Mouse (Mus musculus) liver, adult 10 weeks (tissue): ENCODE results near the gene Icmt. TPM values are rescaled to one million over a fixed set of nuclear protein-coding genes. Genes with fewer than 3 reads are reported as not detected.

Experiments
- polyA plus RNA-seq: library from polyadenylated mRNA; stranded (reverse); fragments of 350-450 nt; fragmentation: Illumina TruSeq; extraction: RNeasy Lipid Tissue Mini Kit (QIAGEN cat#74804); gene quantifications from one replicate; pipeline ENCODE4 v1.2.3, GENCODE M21; 2014; ENCODE audit warnings: low read depth, low replicate concordance

The Icmt gene
- 5.8 TPM for polyA plus RNA-seq

GRCm38 (mm10) chr4:152296874-152297861 lies at the start of gene Icmt:
Gene Icmt (plus strand): TSS chr4:152297227.

DNA sequence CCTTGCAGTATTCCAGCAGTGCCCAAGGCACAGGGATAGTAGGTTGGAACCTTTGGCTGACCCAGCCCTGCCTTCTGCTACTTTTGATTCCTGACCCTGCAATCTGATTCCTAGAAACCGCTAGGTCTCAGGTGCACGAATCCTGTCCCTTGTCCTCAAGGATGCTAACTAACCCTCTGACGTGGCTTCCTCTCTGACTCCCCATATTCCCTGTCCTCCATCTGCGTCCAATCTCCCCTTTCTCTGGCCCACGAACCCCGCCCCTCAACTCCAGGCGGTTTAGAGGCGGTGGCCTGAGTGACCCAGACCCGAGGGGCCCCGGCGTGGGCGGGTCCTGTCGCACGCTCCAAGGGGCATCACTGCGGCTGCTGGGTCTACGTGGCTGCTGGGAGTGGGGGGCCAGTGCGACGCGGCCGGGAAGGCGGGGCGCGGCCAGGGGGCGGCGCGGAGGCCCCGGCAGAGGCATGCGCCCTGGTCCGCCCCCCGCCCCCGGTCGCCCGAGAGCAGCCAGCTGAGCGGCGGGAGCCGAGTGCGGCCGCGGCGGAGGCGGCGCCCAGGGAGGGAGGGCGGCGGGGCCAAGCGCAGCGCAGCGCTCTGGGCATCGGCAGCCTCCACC lies 23.3 kb upstream of the Icmt start, which contains the start of gene Gpr153:
Gene Gpr153, plus strand, starts transcription at position 612 of the 616 bp plus-strand sequence.

GRCm38 (mm10) chr4:152291562-152291961 lies 5.5 kb upstream of the Icmt start, which contains the start of gene Hes3:
Gene Hes3 (minus strand): TSS chr4:152291662.

GRCm38 (mm10) chr4:152318517-152319234 lies 21.6 kb downstream of the Icmt start, which contains the start of gene Rnf207:
Gene Rnf207 (minus strand): TSS chr4:152318993.

DNA sequence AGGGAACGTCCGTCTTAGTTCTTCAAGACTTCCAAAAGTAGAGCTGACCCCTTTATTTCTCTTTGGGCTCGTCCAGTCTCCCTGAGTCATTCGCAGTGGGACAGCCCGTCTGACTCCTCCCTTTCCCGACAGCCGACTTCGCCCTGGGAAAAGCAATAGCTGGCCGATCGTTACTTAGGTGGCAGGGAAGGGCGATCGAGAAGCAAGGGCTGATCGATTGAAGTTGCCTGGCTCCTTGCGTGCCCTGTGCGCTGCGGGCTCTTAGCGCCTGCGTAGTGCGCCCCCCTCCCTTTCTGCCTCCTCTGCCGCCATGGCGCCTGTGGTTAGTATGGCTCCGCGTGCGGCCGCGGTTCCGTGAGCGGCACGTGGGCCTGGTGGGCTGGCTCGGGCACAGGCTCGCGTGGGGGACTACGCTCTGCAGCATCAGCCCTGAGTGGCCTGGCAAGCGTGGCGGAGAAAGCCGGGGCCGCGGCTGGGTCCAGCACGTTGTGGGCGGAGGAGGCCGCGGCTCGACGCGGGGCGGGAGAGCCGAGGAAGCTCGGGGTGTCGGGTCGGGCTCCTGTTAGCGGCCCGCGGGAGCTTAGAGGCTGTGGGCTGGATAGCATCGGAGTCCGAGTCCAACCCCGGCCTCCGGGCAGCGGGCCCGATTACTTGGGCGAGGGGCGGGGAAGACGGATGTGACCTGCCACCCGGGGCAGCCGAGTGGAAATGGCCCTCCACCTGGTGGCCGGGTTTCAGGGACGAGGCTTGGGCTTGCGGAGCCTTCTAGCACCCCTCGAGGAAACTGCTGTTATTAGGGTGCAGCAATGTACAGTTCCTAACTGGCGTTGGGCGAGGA lies 28.8 kb downstream of the Icmt start, which contains the start of gene Rpl22:
Gene Rpl22, plus strand, starts transcription at position 169 of the 838 bp plus-strand sequence.

DNA sequence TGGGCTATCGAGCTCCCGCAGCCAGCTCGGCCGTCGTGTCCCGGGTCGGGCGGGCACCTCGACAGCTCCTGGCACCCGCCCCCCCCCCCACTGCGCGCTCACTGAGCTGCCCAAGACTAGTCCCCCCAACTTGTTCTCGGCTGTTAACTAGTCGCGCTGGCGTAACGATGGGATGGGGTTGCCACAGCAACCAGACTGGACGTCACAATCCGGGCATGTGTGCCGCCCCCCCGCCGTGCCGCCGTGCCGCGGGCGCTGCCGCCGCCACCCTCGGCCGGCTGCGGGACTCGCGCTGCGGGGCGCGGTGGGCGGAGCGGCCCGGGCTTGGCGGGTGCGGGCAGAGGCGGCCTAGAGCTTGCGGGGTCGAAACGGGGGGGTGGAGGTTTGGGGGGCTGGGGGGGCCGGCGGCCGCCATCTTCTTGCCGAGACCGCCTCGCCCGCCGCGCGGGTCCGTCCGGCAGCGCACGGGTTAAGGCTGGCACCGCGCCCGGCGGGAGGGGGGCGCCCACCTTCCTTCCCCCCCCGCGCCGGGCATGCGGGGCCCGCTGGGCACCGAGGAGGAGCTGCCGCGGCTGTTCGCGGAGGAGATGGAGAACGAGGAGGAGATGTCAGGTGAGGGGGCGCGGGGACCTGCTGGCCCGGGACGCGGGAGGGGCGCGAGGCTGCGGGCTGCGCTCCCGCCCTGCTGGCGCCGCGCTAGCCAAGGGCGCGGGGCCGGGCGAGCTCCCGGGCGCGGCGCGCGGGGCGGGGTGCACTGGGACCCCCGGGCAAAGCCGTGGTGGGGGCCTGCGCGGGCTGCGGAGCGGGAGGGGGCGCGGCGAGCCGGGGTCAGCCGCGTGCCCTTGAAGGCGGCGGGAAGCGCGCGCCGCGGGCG lies 41.6 kb downstream of the Icmt start, which contains the start of gene Chd5:
Gene Chd5, plus strand, starts transcription at position 233 of the 874 bp plus-strand sequence.

Other genes starting within 250 kb of the Icmt start
- gene Plekhg5, start 224.7 kb upstream of the Icmt start, polyA plus RNA-seq = 0.13 TPM
- not detected for gene Tnfrsf25, start 181.3 kb upstream of the Icmt start, polyA plus RNA-seq
- not detected for gene Espn, start 144.9 kb upstream of the Icmt start, polyA plus RNA-seq
- not detected for gene Hes2, start 138.4 kb upstream of the Icmt start, polyA plus RNA-seq
- 1.0 TPM for gene Acot7, start 119.1 kb upstream of the Icmt start, polyA plus RNA-seq
- gene Gpr153, start 23.0 kb upstream of the Icmt start, polyA plus RNA-seq = 0.16 TPM
- gene Hes3, start 5.6 kb upstream of the Icmt start, polyA plus RNA-seq = not detected
- not detected for gene Rnf207, start 21.8 kb downstream of the Icmt start, polyA plus RNA-seq
- 188 TPM for gene Rpl22, start 28.5 kb downstream of the Icmt start, polyA plus RNA-seq
- not detected for gene Chd5, start 41.4 kb downstream of the Icmt start, polyA plus RNA-seq
- gene Nphp4, start 179.5 kb downstream of the Icmt start, polyA plus RNA-seq = not detected
- not detected for gene Kcnab2, start 180.6 kb downstream of the Icmt start, polyA plus RNA-seq